Mouse (Mus musculus): ENCODE measurements around the gene Bsn.

DNA sequence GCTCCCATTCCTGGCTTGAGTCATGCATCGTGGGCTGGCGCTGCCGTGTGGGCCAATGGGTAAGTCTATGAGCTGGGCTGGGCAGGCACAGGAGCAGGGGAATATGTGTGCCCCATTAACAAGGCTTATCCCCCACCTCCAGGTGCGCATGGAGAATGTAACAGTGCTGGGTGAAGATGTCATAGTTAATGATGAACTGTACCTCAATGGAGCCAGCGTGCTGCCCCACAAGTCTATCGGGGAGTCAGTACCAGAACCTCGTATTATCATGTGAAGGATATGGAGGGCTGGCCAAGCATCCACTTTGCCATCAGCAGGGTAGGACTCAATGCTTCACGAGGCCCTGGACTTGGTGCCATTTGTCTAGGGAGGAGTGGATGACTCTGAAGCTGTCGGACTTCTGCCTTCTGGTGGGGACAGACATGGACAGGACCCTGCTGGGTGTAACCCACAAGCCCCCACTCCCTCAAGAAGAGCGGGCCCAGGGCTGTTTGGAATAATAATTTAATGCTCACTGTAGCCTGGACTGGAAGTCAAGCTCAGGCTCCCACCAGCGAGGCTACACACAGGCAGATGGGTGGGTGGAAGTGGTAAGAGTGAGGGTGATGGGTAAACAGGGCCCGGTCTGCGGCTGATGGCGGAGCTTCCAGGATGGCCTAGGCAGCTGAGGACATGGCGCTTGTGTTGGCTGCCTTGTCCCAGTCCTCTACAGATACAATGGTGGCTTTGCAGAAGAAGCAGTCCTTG, 138.8 kb downstream of the Bsn start:
- no peak for TF ChIP-seq CTCF (IDR thresholded peaks at IDR 0.05; ENCODE audit: low read depth, low read length)
- TF ChIP-seq POLR2A (IDR thresholded peaks at IDR 0.05; ENCODE audit: borderline replicate concordance, low read depth, low read length) = no peak
